In genomic region chr14:101529194-101529593, GRCm38 (mm10) we compare ENCODE assay signal across 19 mouse cellular contexts.
"Had no signal": no experiment of that assay in that cellular context is flagged by ENCODE, and none has a peak within 500 bp of the region (broad histone marks: within the 10 kb centered on the region; RNA-seq: fewer than 3 reads in every experiment).

No protein-coding gene starts in this region.

- DNase-seq: kidney, adult 9 months; kidney, postnatal 25 days; layer of hippocampus, adult 9-11 months; liver, embryonic 13.5 days; lung, adult 2 months; lung, postnatal 14 days; lung, postnatal 4 days; retina, postnatal 1 day; thymus, adult 2 months; thymus, postnatal 14 days; thymus, postnatal 4 days had no signal

- H3K4me2 ChIP-seq: liver, embryonic 13.5 days; midbrain, embryonic 13.5 days; neural tube, embryonic 13.5 days had no signal

- H3K4me3 ChIP-seq: layer of hippocampus, adult 2 months; liver, embryonic 13.5 days; megakaryocyte, embryonic 14.5 days; midbrain, embryonic 10.5 days; midbrain, embryonic 13.5 days; myocyte; neural tube, embryonic 13.5 days had no signal

- H3K27ac ChIP-seq: kidney, postnatal 0 days; layer of hippocampus, adult 2 months; liver, embryonic 13.5 days; midbrain, embryonic 10.5 days; midbrain, embryonic 13.5 days; neural tube, embryonic 13.5 days had no signal

- H3K9ac ChIP-seq: liver, embryonic 13.5 days; midbrain, embryonic 13.5 days; neural tube, embryonic 13.5 days had no signal

- H3K36me3 ChIP-seq: liver, embryonic 13.5 days; midbrain, embryonic 10.5 days; midbrain, embryonic 13.5 days; neural tube, embryonic 13.5 days had no signal

- ATAC-seq: midbrain, embryonic 13.5 days; midbrain, embryonic 16.5 days had no signal

- H3K9me3 ChIP-seq: liver, embryonic 13.5 days; megakaryocyte, embryonic 14.5 days; midbrain, embryonic 10.5 days; midbrain, embryonic 13.5 days; neural tube, embryonic 13.5 days had no signal

- H3K4me1 ChIP-seq: liver, embryonic 13.5 days; midbrain, embryonic 13.5 days had no signal

- H3K27me3 ChIP-seq: liver, embryonic 13.5 days; megakaryocyte, embryonic 14.5 days; midbrain, embryonic 13.5 days; neural tube, embryonic 13.5 days had no signal
